Mouse (Mus musculus) frontal cortex, postnatal 14 days (tissue): Measurements from ENCODE around the gene Fut7.

Source experiments
- DNase-seq, 2 experiments: peaks; one replicate each; pipeline ENCODE4 v3.0.0; 2022; ENCODE audit warnings: low spot score in 2 of 2

The Fut7 gene

DNA sequence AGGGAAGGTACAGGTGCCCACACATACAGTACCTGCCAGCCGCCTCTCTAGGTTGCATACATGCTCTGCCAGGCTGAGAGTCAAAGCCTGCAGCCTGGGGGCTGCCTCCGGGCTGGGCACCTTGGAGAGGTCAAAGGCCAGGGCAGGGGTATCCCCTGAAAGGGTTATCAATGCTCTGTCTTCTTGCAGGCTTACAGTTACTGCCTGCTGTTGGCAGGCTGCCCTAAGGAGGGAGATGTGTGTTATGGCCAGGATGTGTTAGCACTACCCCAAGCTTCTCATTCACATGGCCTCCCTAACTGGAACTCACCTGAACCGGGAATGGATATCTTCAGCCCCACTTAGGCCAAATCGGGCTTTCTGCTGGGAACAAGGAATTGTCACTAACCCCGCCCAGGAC lies 37.1 kb downstream of the Fut7 start:
- DNase-seq: no peak

DNA sequence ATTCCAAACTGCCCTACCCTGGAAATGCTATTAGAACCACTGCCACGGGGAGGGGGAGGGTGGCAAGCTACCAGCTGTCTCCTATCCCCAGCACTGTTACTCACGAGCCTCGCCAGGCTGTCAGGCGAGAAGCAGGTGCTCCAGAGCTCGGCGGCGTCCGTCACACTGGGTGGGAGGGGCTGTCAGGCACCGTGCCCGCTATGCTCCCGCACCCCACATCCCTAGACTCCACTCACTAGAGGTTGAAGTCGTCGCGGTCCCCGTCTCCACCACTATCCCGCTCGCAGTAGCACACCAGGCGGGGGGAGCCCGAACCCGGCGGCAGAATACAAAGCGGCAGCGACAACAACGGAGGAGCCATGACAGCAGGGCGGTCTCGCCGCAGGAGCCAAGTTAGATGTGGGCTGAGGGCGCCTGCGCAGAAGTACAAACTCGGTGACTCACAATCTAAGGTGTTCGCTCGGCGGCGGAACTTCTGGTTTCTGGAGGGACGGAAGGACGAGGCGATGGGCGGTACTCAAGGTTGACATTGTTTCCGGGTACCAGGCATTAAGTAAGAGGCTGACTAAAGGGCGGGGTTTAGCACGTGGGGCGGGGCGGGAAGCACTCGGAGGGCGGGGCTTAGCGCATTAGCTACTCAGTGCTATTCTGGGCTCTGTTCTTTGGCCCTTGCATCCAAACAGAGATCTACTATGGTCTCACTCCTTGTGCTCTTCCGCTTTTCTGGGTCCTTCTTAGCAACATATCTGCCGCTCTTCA lies 37.7 kb downstream of the Fut7 start, which contains the start of gene Paxx:
Gene Paxx, minus strand, starts transcription at position 544 of the 759 bp plus-strand sequence.
- DNase-seq: peak; percentile 89 to 91

DNA sequence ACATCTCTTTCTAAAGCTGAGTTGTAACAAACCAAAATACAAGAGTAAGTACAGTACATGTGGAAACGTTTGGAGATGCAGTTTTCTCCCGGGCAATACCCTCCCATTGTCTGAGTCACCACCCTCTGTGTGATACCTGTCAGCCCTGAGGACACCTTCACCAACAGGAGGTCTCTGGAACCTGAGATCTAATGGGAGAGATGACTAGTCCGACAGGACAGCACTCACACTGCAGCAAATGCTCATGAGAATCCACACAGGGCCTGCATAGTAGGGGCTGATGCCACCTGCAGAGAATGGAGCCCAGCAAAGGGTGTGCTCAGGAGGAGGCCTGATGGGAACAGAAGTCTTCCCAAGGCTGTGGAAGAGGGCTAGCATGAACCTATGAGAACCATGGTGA lies 38.3 kb downstream of the Fut7 start:
- DNase-seq: no peak

DNA sequence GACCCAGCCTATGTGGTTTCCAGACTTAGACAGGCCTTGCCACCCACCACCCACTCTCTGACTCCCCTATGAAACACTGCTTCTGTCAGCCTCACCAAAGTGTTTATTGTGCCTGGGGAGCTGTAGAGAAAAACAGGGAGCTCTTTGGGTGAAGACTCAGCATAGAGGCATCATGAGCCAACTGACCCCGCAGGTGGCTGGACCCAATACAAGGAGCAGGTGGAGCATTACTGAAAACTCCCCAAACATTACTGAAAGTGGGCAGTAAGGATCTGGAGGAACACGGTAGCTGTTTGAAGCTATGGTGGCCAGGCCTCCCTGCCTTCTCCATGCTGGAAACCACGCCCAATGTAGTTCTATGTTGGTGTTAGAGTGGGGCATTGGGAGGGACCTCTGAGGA lies 40.6 kb downstream of the Fut7 start:
- DNase-seq: no peak

DNA sequence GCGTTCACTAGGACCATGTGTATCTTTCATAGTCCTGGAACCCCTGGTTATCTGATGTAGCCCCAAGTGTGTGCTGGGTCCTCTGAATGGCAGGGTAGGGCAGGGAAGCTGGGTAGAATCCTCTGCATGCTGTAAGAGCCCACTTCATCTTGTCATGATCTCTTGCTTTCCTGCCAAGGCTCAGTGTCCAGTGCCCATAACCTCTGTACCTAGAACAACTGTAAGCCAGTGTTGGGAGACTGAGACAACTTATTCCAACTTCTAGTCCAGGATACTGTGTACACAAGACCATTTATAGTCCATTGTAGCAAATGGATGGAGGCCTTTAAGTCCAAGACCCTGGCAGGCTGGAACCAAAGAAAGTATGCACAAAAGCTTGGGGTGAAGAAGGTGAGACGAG lies 42.2 kb downstream of the Fut7 start:
- no peak for DNase-seq

DNA sequence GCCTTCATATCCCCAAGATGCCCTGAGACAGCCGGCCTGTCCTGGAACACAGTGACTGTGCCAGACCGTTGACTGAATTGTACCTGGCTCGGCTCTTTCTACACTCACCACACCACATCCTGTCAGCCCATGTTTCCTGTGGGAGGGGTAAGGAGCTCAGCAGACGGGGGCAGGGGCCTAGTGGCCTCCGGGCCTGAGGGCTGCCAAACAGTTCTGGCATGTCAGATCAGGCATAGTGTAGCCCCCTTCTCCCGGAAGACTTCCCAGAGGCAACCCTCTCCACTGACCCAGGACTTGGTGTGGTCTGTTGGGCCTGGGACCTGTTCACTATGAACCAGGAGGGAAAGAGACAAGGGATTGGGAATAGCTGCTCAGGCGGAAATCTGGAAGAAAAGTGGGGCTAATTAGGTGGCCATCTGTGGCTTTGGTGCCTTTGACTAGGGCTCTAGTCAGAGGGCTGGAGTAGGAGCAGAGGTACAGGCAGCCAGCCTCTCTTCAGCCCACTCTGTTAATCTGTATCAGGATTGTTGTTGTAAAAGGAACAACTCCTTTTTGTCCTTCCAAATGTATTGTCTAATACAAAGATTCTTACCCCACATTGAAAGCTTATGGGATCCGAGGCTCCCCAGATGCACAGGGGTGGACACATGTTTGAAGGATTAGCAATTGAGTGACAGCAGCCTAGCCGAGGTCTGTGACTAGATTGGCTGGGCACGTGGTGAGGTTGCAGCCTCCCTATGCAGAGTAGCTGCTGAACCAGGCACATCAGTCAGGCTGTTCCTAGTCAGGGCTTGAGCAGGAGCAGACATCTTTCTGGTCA lies 43.0 kb downstream of the Fut7 start:
- DNase-seq: no peak

DNA sequence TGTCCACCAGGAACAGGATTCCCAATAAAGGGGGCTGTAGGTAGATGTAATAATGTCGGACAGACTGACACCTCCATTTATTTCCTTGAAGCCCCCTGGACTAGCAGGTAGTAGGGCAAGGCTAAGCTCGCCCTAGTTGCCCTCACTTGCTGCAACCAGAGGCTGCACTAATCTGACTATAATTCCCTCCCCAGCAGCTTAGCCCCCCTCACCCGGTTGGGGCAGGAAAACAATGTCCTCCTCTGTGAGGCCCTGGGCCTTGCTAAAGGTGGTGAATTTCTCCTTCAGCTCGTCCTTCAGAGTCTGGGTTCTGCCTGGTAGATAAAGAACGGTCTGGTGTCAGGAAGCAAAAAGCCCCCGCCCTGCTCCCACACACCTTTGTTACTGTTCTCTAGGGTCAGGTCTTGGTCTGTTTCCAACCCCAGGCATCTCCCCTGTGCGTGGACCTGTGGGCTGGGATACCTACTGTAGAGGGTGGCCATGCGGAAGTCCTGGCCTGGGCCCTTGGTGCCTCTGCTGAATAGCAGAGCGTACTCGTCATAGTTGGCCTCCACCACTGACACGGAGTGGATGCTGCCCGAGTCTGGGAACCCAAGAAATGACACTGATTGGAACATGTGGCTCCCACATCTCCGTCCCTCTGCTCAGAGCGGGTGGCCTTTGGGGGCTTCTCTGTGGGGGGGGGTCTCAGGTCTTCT lies 44.7 kb downstream of the Fut7 start:
- DNase-seq: no peak

DNA sequence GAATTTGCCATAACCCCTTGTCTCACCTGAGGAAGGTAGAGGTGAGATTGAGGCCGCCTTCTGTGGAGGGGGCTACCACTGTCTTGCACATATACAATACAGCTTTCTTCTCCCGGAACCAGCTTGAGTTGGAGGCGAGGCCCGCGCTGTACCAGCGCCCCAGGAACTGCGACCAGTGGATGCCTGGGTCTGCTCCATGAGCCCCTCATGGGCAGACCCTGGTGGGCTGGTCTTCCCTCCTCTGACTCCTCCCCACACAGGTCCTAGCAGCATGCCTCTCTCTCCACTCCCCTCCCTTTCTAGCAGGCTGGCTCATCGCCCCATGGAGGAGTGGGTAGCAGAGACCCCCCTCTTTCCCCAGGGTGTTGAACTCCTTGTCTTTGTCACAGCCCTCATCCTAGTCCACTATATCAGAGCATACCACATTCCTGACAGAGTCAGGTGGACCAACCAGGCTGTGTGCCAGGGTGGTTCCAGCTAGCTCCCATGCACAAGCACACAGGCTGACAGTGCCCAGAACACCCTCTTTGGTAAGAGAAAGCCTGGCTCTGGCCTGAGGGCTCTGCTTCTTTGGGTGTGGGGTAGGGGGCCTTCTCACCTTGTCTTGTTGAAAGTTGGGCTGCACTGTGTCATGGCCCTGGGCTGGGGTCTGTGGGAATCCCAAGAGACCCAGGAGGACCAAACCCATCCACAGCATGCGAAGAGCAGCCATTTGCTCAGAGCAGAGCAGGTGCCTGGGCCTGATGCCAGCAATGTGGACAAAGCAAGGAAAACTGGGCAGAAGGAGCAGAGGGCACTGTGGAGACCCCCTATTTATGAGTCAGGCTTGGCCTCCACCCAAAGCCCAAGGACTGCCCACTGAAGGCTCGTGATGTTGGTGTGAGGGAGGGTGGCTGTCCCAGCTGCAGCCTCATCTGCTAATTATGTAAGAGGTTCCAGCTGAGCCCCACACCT lies 46.2 kb downstream of the Fut7 start:
- DNase-seq: no peak

DNA sequence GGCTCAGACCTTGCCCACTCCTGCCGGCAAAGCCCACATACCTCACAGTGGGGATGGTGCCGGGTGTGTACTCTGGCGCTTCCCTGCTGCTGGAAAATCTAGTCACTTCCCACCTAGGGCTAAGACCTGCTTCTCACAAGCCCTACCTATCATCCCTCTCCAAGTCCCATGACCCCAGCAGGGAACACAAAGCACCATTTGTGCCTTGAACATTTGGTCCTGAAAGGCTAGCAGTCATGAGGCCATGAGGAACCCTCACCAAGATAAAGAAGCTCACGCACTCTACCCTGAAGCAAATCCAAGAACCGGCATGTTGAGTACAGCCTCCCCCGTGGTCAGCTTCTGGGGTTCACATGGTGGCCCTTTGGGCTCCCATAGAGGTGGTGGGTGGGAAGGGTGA lies 46.9 kb downstream of the Fut7 start, which contains the start of gene Ptgds:
Gene Ptgds, minus strand, starts transcription at position 78 of the 400 bp plus-strand sequence.
- DNase-seq: no peak

DNA sequence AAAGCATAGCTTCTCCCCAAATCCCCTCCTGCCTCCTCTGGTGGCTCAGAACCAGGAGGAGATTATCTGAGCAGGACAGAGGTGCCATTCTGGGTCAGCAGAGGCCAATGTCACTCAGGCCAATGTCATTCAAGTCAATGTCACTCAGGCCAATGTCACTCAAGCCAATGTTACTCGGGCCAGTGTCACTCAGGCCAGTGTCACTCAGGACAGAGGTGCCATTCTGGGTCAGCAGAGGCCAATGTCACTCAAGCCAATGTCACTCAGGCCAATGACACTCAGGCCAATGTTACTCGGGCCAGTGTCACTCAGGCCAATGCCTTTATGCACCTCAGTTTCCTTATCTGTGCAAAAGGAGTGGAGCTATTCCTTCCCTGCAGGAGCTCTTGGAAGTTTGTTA lies 49.5 kb downstream of the Fut7 start:
- no peak for DNase-seq
